Mouse (Mus musculus) embryonic facial prominence, embryonic 15.5 days (tissue): ENCODE data around the gene Gm20388. TPM values are rescaled to one million over a fixed set of nuclear protein-coding genes. Genes with fewer than 3 reads are reported as not detected.

Source experiments
- ATAC-seq: fragments of 200-750 bp; cut with Nextera tagmentation; 2 replicates; pipeline ENCODE4 v1.8.0; 2017; ENCODE audit warnings: low read depth, moderate TSS enrichment; ENCODE audit not compliant: insufficient number of reproducible peaks, low FRiP score, low TSS enrichment
- H3K27ac ChIP-seq: fragments of 300-500 bp; sonication (generic); replicated peaks from 2 replicates; pipeline ENCODE4 v1.5.1; 2015; ENCODE audit warnings: mild to moderate bottlenecking, inconsistent platforms
- H3K27me3 ChIP-seq: fragments of 300-500 bp; sonication (generic); 2 replicates; pipeline ENCODE4 v1.6.1; 2015; ENCODE audit warnings: inconsistent platforms
- H3K36me3 ChIP-seq: fragments of 300-500 bp; sonication (generic); 2 replicates; pipeline ENCODE4 v1.6.1; 2015; ENCODE audit warnings: mild to moderate bottlenecking, inconsistent platforms
- H3K4me1 ChIP-seq: fragments of 300-500 bp; sonication (generic); 2 replicates; pipeline ENCODE4 v1.6.1; 2015; ENCODE audit warnings: inconsistent platforms
- H3K4me2 ChIP-seq: fragments of 300-500 bp; sonication (generic); replicated peaks from 2 replicates; pipeline ENCODE4 v1.6.1; 2015; ENCODE audit warnings: mild to moderate bottlenecking, inconsistent platforms
- H3K4me3 ChIP-seq: fragments of 300-500 bp; sonication (generic); replicated peaks from 2 replicates; pipeline ENCODE4 v1.5.1; 2015; ENCODE audit warnings: mild to moderate bottlenecking, inconsistent platforms
- H3K9ac ChIP-seq: fragments of 300-500 bp; sonication (generic); 2 replicates; pipeline ENCODE4 v1.6.1; 2015; ENCODE audit warnings: inconsistent platforms
- H3K9me3 ChIP-seq: fragments of 300-500 bp; sonication (generic); replicated peaks from 2 replicates; pipeline ENCODE4 v1.6.1; 2016; ENCODE audit warnings: inconsistent platforms
- WGBS: fragments of 180-500 bp; shearing (Covaris S2); methylation state at CpG from one replicate; pipeline ENCODE4 v1.1.7; 2015; 5-methylcytosine and 5-hydroxymethylcytosine counted together
- polyA plus RNA-seq: library from polyadenylated mRNA; unstranded; fragments of >200 nt; fragmentation: Nextera tagmentation; extraction: Ambion mirVana; gene quantifications from 2 replicates; pipeline ENCODE4 v1.2.1, GENCODE M21; 2015

Gm20388 gene
- polyA plus RNA-seq, 1 experiment from 2014 or later, result 8.0 TPM

- WGBS, result 66% methylated on average over 5 of the region's 5 CpGs
- H3K9me3 ChIP-seq, result no peaks in the 10 kb centered on the region
- H3K4me3 ChIP-seq, result no peak overlapping the region
- H3K27ac ChIP-seq, result no peak overlapping the region
- H3K27me3 ChIP-seq, result no peaks in the 10 kb centered on the region; the same call in 1 of the 2 replicates
- ATAC-seq, result no peak
- H3K4me1 ChIP-seq, result peaks cover 13% of the 10 kb centered on the region
- H3K9ac ChIP-seq, result no peak overlapping the region
- H3K4me2 ChIP-seq, result no peak overlapping the region
- H3K36me3 ChIP-seq, result no peaks in the 10 kb centered on the region
These were observed 1763.3 kb downstream of the Gm20388 start for GRCm38 (mm10) chr8:121673917-121674316.

- 53% methylated on average over 5 of the region's 5 CpGs for WGBS
- Histone ChIP-seq H3K36me3 (no peaks in the 10 kb centered on the region), H3K27me3 (no peaks in the 10 kb centered on the region; the same call in 1 of the 2 replicates), H3K4me2 (no peak overlapping the region), H3K4me1 (peaks cover 7% of the 10 kb centered on the region; the same call in 1 of the 2 replicates), H3K4me3 (no peak overlapping the region), H3K9me3 (no peaks in the 10 kb centered on the region), H3K27ac (no peak overlapping the region), H3K9ac (no peak overlapping the region)
- no peak for ATAC-seq
These were observed 1763.9 kb downstream of the Gm20388 start for GRCm38 (mm10) chr8:121674524-121674923.

GRCm38 (mm10) chr8:121675161-121675560 lies 1764.5 kb downstream of the Gm20388 start:
- Histone ChIP-seq H3K4me2 (no peak overlapping the region), H3K9me3 (no peaks in the 10 kb centered on the region), H3K27ac (no peak overlapping the region), H3K4me3 (no peak overlapping the region), H3K4me1 (0 out of 2 replicates have a peak, but pooled peaks cover 7% of the 10 kb centered on the region), H3K36me3 (no peaks in the 10 kb centered on the region), H3K27me3 (no peaks in the 10 kb centered on the region; the same call in 1 of the 2 replicates), H3K9ac (no peak overlapping the region)
- WGBS, result 77% methylated on average over 3 of the region's 3 CpGs
- no peak for ATAC-seq

- Histone ChIP-seq H3K9ac (no peak overlapping the region), H3K27ac (no peak overlapping the region), H3K27me3 (no peaks in the 10 kb centered on the region; the same call in 1 of the 2 replicates), H3K9me3 (no peaks in the 10 kb centered on the region), H3K4me3 (peak overlapping the region; percentile 6; the same call in 1 of the 2 replicates), H3K4me2 (peak overlapping the region; percentile 29; the same call in 1 of the 2 replicates), H3K36me3 (no peaks in the 10 kb centered on the region), H3K4me1 (0 out of 2 replicates have a peak, but pooled peaks cover 7% of the 10 kb centered on the region)
- WGBS, result 28% methylated on average over 20 of the region's 20 CpGs
- ATAC-seq, result no peak
These were observed 1765.1 kb downstream of the Gm20388 start for GRCm38 (mm10) chr8:121675701-121676100.

GRCm38 (mm10) chr8:121678696-121679095 lies 1768.1 kb downstream of the Gm20388 start:
- Histone ChIP-seq H3K9ac (no peak overlapping the region), H3K9me3 (no peaks in the 10 kb centered on the region), H3K36me3 (no peaks in the 10 kb centered on the region), H3K27me3 (no peaks in the 10 kb centered on the region), H3K4me3 (no peak overlapping the region), H3K27ac (no peak overlapping the region), H3K4me1 (0 out of 2 replicates have a peak, but pooled peaks cover 7% of the 10 kb centered on the region), H3K4me2 (no peak overlapping the region)
- no peak for ATAC-seq
- WGBS, result 55% methylated on average over 5 of the region's 5 CpGs

GRCm38 (mm10) chr8:121680896-121681295 lies 1770.3 kb downstream of the Gm20388 start:
- no peak for ATAC-seq
- 78% methylated on average over 4 of the region's 4 CpGs for WGBS
- H3K4me3 ChIP-seq, result no peak overlapping the region

GRCm38 (mm10) chr8:121681457-121681856 lies 1770.8 kb downstream of the Gm20388 start:
- no peak; the same call in 1 of the 2 replicates for ATAC-seq
- Histone ChIP-seq H3K4me3 (no peak overlapping the region), H3K4me2 (no peak overlapping the region), H3K36me3 (no peaks in the 10 kb centered on the region), H3K27ac (no peak overlapping the region), H3K9ac (no peak overlapping the region), H3K27me3 (no peaks in the 10 kb centered on the region), H3K4me1 (no peaks in the 10 kb centered on the region), H3K9me3 (no peaks in the 10 kb centered on the region)
- 61% methylated on average over 10 of the region's 10 CpGs for WGBS

More at GRCm38 (mm10) chr8:121680896-121681295, 1770.3 kb downstream of the Gm20388 start:
- H3K4me1 ChIP-seq, result 0 out of 2 replicates have a peak, but pooled peaks cover 1% of the 10 kb centered on the region
- H3K9me3 ChIP-seq, result no peaks in the 10 kb centered on the region
- no peaks in the 10 kb centered on the region for H3K27me3 ChIP-seq
- H3K9ac ChIP-seq, result no peak overlapping the region
- H3K36me3 ChIP-seq, result no peaks in the 10 kb centered on the region
- no peak overlapping the region for H3K27ac ChIP-seq
- no peak overlapping the region for H3K4me2 ChIP-seq

- H3K4me2 ChIP-seq, result no peak overlapping the region
- ATAC-seq, result no peak
- no peak overlapping the region for H3K27ac ChIP-seq
- WGBS, result 50% methylated on average over 10 of the region's 10 CpGs
- H3K9ac ChIP-seq, result no peak overlapping the region
- H3K9me3 ChIP-seq, result no peaks in the 10 kb centered on the region
- H3K36me3 ChIP-seq, result no peaks in the 10 kb centered on the region
- no peaks in the 10 kb centered on the region for H3K27me3 ChIP-seq
- 0 out of 2 replicates have a peak, but pooled peaks cover 9% of the 10 kb centered on the region for H3K4me1 ChIP-seq
- no peak overlapping the region for H3K4me3 ChIP-seq
These were observed 1772.6 kb downstream of the Gm20388 start for GRCm38 (mm10) chr8:121683083-121683832.

GRCm38 (mm10) chr8:121685419-121685818 lies 1774.8 kb downstream of the Gm20388 start:
- Histone ChIP-seq H3K27me3 (no peaks in the 10 kb centered on the region), H3K36me3 (no peaks in the 10 kb centered on the region), H3K9me3 (no peaks in the 10 kb centered on the region), H3K27ac (no peak overlapping the region), H3K9ac (no peak overlapping the region), H3K4me3 (no peak overlapping the region), H3K4me1 (0 out of 2 replicates have a peak, but pooled peaks cover 9% of the 10 kb centered on the region), H3K4me2 (no peak overlapping the region)
- 22% methylated on average over 4 of the region's 4 CpGs for WGBS
- ATAC-seq, result no peak

GRCm38 (mm10) chr8:121687455-121688161 lies 1777.0 kb downstream of the Gm20388 start:
- Histone ChIP-seq H3K27ac (no peak overlapping the region), H3K4me3 (no peak overlapping the region)

GRCm38 (mm10) chr8:121688496-121688895 lies 1777.9 kb downstream of the Gm20388 start:
- Histone ChIP-seq H3K27me3 (no peaks in the 10 kb centered on the region), H3K4me3 (no peak overlapping the region), H3K4me1 (0 out of 2 replicates have a peak, but pooled peaks cover 9% of the 10 kb centered on the region), H3K9ac (no peak overlapping the region), H3K27ac (no peak overlapping the region), H3K36me3 (no peaks in the 10 kb centered on the region), H3K9me3 (no peaks in the 10 kb centered on the region), H3K4me2 (no peak overlapping the region)
- no peak for ATAC-seq
- 37% methylated on average over 5 of the region's 5 CpGs for WGBS

More at GRCm38 (mm10) chr8:121687455-121688161, 1777.0 kb downstream of the Gm20388 start:
- no peak; the same call in 1 of the 2 replicates for ATAC-seq
- Histone ChIP-seq H3K9me3 (no peaks in the 10 kb centered on the region), H3K36me3 (no peaks in the 10 kb centered on the region), H3K4me1 (0 out of 2 replicates have a peak, but pooled peaks cover 9% of the 10 kb centered on the region), H3K4me2 (no peak overlapping the region), H3K27me3 (no peaks in the 10 kb centered on the region), H3K9ac (no peak overlapping the region)
- WGBS, result 51% methylated on average over 14 of the region's 14 CpGs
